Mouse (Mus musculus) left cerebral cortex, postnatal 36 days (tissue): Measurements from ENCODE around the gene Tcap. TPM values are rescaled to one million over a fixed set of nuclear protein-coding genes. Genes with fewer than 3 reads are reported as not detected.
"Not testable (repeated sequence)": the region's sequence is repeated elsewhere in the genome, so short reads cannot be mapped to it uniquely, and the experiment has no call there.

Experiments
- DNase-seq, 2 experiments: peaks; one replicate each; pipeline ENCODE4 v3.0.0; 2021 to 2022; ENCODE audit warnings: low spot score in 2 of 2, mixed read lengths in 1 of 2
- intact Hi-C: fragments of 180-260 bp; cut with DNase I; formaldehyde crosslinking; loops from one replicate; pipeline ENCODE4 v1.15.1; 2025
- total RNA-seq, 2 experiments: library from RNA; stranded (reverse); gene quantifications; 2 replicates each; pipeline ENCODE4 v1.2.3; 2021

Gene Tcap
- total RNA-seq, 2 experiments from 2014 or later = 11.8 to 14.4 TPM

DNA sequence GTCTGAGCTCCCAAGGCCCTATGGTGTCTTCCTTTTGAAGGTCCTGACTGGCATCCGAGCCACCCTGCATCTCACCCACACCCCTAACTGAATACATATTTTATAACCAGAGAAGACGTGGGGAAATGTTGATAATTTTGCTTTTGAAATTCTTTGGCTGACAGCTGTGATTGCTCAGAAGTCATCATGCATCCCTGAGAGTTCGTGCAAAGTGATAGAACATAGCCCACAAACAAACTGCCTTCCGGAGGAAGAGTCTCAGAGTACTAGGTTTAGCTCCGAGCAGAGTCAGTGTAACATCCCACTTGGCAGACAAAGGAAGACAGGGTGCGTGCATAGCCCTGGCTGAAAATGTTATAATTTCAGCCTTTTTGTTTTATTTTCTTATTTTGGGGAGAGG, 10.4 kb upstream of the Tcap start:
- no peak for DNase-seq
- intact Hi-C loops = no loop called here

DNA sequence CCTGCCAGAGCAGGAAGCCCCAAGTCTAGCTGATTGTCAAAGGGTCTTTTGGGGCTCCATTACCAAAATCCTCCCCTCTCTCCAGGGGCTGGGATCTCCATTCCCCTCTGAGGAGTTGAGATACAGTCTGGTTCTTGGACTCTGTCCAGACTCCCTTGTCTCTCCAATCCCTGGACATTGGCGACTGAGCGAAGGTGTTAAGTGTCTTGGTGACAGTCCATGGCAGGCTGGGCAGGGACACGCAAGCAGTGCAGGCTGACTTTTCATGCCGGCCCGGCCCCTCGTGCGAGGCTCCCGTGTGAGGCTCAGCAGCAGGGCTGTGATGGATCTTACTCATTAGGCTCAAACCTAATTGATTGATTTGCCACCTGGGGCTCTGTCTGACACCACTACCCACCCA, 9.3 kb upstream of the Tcap start:
- no peak for DNase-seq
- intact Hi-C loops = no loop called here

DNA sequence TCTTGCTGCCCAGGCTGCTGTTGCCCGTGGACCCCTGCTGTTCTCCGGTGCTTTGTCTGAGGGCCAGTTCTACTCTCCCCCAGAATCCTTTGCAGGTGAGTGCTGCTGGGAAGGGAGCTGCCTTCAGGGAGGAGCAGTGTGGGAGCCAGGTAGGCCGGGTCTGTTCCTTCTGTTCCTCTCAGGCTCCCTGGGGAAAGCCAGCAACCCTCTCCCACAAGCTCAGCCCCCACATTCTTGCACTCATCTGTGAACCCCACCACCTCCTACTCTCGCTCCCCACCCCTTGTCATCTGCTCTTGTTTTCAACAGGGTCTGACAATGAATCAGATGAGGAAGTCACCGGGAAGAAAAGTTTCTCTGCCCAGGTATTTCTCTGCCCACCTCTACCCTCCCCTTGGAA, 6.9 kb upstream of the Tcap start:
- intact Hi-C loops = no loop called here
- peak in 1 of 2 experiments; percentile 36 for DNase-seq

DNA sequence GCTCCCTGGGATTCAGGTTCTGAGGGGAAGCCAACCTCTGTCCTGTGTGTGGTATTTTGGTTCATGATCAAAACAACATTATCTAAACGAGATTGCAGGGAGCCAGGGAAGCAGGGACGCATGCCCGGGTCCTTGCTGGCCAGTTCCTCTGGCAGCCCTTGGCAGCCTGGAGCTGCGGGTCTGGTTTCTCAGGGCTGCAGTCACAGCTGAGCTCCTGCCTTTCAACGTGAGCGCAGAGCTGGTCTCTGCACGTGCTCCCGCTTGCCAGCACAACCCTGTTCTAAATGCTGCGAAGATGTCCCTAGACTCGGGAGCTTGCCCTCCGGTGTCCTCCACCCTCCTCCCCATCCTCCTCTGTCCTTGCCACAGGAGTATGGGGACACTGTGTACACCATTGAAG, 5.8 kb upstream of the Tcap start:
- DNase-seq = no peak
- intact Hi-C loops = no loop called here

DNA sequence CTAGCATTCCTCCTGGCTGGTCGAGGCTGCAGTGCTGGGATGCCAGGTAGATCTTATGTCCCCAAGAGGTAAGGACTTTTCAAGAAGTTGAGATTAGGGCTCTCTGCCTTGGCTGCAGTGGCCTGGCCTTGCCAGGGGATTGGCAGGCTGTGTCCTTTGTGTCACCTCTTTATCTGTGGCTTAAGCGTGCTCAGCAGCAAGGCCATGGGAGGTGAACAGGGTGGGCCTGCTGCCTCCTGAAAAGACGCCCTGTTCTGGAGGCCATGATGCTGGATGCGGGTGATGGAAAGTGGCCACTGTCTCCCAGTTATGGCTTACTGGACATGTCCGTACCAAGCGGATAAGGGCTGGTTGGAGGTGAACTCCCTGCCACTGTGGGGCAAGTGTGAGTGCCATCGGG, 4.2 kb upstream of the Tcap start:
- intact Hi-C loops = no loop called here

DNA sequence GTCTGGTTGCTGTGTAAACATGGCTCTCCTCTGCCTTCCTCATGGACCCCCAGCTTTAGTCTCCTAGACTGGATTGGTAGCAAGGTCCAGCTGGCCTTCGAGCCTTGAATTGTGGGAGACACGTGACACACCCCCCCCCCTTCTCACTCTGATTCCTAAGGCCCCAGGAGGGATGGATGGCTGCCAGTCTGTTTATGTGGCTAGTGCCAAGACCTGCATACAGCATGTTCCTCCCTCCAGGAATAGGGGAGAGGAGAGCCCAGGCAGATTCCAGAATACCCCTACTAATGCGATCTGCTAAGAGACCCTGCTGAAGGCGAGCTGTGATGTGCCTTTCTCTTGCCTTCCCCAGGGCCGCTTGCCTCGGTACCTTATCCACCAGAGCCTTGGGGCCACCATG, 3.5 kb upstream of the Tcap start:
- intact Hi-C loops = no loop called here
- DNase-seq = no peak

More for the DNA sequence above, 4.2 kb upstream of the Tcap start:
- no peak for DNase-seq

DNA sequence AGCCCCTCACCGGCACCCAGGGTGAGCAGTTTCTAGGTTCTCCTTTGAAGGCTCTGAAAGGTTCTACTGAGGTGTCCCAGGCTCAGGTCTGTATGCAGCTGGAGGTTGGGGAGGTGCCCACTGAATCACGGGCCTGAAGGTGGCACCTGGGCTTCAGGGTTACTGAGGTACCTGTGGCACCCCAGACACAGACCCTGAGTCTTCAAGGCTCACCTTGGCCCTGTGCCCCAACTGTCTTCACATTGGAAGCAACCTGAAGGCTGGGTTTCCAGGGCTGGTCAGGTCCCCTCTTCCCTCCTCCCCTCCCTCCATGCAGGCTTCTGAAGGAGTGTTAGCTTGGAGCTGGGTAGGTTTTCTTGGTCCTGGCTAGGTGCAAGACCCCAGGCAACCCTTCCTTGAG, 2.0 kb upstream of the Tcap start:
- intact Hi-C loops = no loop called here
- no peak for DNase-seq

DNA sequence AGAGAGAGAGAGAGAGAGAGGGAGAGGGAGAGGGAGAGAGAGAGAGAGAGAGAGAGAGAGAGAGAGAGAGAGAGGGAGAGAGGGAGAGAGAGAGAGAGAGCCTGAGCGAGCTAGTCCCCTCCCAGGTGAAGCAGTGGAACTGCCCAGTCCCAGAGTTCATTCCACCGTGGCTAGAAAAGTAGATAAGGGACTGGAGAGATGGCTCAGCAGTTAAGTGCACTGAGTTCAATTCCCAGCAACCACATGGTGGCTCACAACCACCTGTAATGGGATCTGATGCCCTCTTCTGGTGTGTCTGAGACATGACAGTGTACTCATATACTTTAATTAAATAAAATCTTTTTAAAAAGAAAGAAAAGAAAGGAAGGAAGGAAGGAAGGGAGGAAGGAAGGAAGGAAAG, 1.2 kb upstream of the Tcap start:
- intact Hi-C loops, DNase-seq: not testable (repeated sequence)

DNA sequence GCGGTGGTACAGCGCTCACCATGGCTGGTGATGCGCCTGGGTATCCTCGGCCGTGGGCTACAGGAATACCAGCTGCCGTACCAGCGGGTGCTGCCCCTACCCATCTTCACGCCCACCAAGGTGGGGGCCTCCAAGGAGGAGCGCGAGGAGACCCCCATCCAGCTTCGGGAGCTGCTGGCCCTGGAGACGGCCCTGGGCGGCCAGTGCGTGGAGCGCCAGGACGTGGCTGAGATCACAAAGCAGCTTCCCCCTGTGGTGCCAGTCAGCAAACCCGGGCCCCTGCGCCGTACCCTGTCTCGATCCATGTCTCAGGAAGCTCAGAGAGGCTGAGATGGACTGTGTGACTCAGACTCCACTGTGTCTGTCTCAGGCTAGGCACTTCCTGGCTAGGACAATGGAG, 605 bp downstream of the Tcap start:
- intact Hi-C loops = no loop called here
- DNase-seq = no peak

DNA sequence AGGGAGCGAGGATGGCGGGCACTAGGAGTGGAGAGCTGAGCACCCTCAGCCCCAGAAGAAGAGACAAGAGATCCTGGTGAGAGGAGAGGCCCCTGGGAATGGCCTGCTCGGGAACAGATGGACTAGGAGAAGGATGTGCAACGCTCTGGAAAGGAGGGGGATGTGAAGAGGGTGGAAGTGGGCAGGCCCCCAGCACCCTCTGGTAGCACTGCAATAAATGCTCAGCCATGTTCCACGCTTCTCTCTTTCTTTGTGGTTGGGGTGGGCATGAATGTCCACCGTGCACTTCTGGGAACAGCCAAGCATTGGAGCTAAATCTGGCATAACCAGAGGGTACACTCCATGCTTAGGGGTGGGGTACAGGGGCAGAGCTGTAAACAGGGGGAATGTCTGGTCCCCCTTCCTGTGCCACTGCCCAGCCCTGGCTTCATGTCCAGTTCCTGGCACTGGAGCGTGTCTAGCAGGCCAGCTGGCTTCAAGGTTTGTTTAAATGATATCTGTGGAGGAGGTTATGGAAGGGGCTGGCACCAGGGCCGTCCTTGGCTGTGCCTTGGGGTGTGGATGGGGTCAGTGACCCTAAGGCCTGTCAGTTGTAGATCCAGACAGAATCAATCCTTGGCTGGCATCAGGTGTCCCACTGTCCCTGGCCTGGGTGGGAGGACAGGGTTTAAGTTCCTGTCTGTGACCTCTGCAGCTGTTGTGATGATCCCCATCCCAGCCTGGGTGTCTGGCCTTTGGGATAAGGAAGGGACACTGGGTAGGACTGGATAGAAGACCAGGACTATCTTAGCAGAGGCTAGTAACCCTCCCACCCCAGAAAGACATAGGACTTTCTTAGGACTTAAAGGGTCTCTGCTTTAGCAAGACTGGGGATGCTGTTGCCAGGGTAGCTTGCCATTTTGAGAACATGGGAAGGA, 1.4 kb downstream of the Tcap start:
- no peak for DNase-seq
- intact Hi-C loops = loop anchor here (5.0 kb wide), 1 partner anchor 118 kb away; no protein-coding TSS in a partner anchor

DNA sequence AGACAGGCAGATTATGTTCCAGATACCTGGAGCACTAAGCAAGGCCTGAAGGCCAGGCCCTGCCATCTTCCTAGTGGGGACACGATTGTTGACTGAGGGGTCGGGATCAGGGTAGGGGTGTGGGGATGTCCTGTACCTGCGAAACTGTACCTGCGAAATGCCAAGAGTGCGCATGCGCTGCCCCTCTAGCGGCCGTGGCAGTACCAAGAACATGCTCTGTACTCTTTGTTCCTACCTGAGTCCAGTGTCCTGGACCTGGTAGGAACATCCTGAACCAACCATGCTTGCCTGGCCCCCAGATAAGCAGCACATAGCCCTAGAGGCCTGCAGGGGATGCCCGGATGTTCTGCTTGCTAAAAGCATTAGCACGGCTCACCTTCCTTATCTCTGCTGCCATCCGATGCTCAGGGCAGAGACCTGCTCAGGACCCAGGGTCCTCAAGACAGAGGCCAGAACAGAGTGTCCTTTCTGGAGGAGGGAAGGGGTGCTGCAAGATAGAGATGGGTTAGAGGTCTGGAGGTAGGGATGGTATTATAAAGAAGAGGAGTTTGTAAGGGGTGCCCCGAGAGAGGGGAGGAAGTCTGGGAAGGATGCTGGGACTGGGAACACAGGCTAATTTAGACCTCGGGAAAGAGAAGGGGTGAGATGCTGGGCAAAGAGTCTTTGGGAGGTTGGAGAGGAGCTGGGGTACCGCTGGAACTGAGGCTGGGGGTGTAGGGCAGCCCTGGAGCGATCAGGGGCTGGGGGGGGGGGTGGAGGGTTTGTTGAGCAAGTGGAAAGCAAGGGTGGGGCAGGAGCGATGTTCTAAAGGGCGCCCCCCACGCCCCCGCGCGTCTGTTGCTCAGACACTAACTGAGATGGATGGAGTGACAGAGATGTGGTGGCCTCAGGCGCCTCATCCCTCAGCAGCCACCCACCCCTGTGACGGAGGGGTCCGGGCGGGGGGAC, 2.3 kb downstream of the Tcap start, which contains the start of gene Pnmt:
Pnmt (plus strand) TSS at position 813 of the 948 bp plus-strand sequence.
- no peak for DNase-seq
- intact Hi-C loops = loop anchor here (5.0 kb wide), 1 partner anchor 119 kb away; no protein-coding TSS in a partner anchor

DNA sequence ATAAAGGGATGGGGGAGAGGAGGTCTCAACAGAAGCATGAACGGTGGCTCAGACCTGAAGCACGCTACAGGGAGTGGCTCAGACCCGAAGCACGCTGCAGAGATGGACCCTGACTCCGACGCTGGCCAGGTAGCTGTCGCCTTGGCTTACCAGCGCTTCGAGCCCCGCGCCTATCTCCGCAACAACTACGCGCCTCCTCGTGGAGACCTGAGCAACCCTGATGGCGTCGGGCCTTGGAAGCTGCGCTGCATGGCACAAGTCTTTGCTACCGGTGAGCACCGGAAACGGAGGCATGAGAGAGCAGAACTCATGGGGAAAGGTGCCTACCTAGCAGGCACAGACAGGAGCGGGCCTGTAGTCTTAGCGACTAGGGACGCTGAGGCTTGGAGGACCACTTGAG, 3.0 kb downstream of the Tcap start:
- intact Hi-C loops = loop anchor here (5.0 kb wide), 1 partner anchor 119 kb away; no protein-coding TSS in a partner anchor
- no peak for DNase-seq

DNA sequence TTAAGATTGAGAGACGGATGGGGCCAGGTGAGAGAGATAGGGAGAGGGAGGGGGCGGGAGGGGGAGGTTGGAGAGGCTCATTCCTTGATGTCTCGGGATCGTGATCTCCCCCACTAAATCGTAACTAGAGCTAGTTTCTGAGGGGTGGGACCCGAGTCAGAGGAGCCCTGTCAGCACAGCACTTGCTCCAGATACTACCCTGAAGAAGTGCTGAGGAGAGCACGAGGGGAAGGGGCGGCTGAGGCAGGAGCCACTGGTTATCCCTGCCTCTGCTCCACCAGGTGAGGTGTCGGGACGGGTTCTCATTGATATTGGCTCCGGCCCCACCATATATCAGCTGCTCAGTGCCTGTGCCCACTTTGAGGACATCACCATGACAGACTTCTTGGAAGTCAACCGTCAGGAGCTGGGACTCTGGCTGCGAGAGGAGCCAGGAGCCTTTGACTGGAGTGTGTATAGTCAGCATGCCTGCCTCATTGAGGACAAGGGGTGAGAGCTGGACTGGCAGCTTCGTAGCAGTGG, 3.5 kb downstream of the Tcap start:
- DNase-seq = no peak
- intact Hi-C loops = loop anchor here (5.0 kb wide), 1 partner anchor 120 kb away; no protein-coding TSS in a partner anchor

DNA sequence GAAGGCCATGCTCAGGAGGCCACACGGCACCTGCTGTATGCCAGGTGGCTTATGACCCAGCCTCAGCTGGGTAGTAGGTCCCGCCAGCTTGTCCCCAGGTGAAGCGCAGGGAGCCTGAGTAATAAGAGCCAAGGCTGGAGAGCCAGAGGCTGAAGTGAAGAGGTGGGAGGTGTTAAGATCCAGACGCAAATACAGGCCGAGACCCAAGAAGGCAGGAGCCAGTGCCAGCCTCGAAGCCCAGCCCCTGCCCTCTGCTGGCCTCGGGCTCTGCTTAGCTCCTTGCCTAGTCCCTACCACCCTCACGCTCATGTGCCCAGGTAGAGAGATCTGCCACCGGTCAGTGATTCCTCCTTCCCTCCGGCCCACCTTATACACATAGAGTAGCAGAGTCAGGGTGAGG, 4.7 kb downstream of the Tcap start:
- intact Hi-C loops = loop anchor here (2.0 to 5.0 kb wide), 2 partner anchors 45 to 121 kb away; no protein-coding TSS in a partner anchor
- DNase-seq = peak in 1 of 2 experiments; percentile 2

DNA sequence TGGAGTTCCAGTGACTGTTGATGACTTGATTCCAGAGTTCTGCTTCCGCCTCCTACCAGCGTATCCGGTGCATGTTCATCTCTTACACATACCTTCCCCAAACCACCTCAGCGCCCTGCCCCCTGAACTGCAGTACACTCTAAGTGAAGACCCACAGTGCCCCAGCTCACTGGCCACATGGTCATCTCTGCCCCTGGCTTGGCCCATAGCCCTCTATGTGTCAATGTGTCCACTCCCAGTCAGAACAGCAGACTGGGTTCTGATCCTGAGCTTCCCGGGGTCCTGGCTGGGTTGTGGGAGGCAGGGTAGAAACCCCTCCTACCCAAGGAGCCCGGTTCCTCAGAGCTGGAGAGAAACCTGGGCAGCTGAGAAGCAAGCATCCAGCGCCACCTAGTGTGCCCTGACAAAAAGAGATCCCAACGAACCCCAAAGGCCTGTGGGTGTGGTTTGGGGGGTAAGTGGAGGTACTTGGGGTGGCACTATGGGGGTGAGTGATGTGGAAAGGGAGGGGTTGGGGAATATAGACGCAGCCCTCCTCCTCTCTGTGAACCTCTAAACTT, 5.7 kb downstream of the Tcap start:
- intact Hi-C loops = loop anchor here (2.0 to 5.0 kb wide), 2 partner anchors 46 to 122 kb away; no protein-coding TSS in a partner anchor
- peak; percentile 66 to 67 for DNase-seq

DNA sequence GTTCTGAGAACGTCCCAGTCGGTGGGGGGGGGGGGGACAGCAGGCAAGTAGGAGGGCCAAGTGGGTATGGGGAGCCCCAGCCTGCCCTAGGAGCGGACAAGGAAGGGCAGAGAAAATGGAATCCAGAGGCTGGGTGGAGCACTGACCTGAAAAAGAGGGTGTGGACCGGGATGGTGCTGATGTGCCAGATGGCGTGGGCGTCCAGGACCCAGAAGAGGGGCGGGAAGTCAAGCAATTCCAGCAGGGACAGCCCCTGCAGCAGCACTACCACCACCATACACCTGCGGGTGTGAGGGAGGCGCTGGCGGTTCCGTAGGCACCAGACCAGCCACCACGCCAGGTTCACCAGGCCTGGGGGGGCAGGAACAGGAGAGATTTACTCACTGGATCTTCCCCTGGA, 6.5 kb downstream of the Tcap start:
- DNase-seq = no peak
- intact Hi-C loops = no loop called here

DNA sequence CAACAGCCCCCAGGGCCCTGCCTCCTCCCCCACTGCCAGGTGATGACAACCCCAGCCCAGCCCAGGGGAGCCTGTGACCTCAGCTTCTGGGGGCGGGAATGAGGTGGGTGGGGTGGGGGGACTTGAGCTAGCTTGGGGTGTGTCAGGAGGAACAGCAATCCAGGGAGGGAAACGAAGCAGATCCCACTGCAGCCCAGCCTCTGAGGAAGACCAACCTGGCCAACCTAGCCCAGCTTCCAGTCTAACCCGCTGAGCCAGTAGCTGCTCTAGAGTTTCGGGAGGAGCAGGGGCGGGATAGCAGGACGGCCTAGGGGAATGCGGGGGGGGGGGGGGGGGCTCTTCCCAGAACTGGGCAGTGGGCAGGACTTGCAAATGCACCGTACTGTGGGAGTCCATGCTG, 8.4 kb downstream of the Tcap start:
- intact Hi-C loops = no loop called here
- DNase-seq = no peak

DNA sequence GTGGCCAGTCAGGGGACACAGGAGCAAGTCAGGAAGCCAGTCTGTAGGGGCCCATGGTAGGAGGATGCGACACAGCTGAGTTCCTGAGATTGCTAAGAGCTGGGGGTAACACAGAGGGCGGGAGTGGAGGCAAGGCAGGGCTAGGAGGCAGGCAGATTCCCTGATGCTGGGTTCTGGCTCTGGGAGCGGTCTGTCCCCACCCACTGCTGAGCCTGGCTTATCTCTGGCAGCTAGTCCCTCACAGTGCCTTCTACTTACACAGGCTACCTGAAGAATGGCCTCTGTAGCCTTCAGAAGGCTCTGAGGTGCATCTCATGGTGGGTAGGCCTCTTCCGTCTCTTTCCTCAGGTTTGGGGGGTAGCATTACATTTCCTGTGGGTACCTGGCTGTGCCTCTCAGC, 9.0 kb downstream of the Tcap start:
- DNase-seq = no peak
- intact Hi-C loops = no loop called here

DNA sequence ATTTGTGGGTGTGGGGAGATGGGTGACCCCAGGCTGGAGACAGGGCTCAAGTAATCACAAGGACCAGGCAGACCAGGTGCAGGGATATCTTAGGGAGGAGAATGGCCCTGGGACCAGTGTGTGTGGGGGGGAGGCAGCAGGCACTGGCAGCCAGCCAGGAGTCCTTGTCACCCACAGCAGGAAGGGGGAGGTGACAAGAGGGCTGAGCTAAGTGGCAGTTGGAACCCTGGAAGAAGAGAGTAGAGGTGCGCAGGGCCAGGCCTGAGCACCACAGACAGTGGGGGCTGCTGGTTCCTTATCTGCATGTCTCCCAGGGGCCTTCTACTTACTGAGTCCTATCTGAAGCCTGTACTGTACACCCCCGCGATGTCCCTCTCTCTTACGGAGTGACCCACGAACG, 9.7 kb downstream of the Tcap start:
- intact Hi-C loops = no loop called here
- no peak for DNase-seq

DNA sequence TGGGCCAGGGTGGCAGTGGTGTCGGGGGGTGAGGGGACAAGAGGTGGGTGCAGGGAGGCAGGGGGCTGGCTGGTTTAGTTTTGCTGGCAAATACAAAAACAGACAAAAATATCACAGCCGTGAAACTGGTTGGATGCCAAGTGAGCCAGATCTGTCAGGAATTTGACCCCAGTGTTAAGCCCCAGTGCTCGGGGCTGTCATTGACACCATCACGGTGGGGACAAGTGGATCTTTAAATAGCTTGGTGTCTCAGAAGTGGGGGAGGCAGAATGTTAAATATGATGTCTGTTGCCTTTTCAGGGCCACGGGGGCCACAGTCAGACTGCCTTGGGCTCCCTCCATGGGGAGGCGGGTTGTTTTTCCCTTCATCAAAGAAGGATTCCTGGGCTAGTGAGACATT, 10.7 kb downstream of the Tcap start:
- intact Hi-C loops = no loop called here

More for the DNA sequence above, 10.7 kb downstream of the Tcap start:
- DNase-seq = no peak
